Mouse (Mus musculus): ENCODE measurements at regions not wholly inside any gene's neighbourhood (a gene's known extent, or its start where the extent isn't known, plus 50 kb on each side); places are given as distances from the start of the nearest gene placed in this dataset.

DNA sequence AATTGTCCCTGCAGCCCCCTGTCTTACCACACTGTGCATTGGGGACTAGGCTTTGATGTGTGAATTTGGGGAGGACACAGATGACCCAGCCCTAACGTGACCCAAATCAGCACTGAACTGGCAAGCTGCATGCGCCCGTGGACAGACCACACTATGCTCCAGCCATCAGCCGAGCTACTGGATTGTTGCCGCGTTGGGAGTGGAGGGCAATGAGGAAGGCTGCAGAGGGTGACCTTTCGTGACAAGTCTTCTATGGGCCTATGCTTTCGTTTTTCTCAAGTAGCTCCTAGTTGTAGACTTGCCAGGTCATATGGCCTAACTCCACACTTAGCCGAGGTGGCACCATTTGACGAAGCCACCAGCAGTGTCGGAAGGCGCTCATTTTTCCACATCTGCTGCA, 60.6 kb upstream of the Errfi1 start:
- Histone ChIP-seq H3K4me1 (ENCODE audit: insufficient read depth) (peaks cover 4% of the 10 kb centered on the region; the same call in 1 of the 2 replicates), H3K9ac (no peak overlapping the region), H3K4me2 (no peak overlapping the region), H3K27ac (ENCODE audit: low read depth) (no peak overlapping the region), H3K4me3 (ENCODE audit: low read depth, low read length) (no peak overlapping the region), H3K36me3 (ENCODE audit: insufficient read depth) (no peaks in the 10 kb centered on the region), H3K9me3 (ENCODE audit: low read depth, low read length) (no peaks in the 10 kb centered on the region), H3K27me3 (ENCODE audit: insufficient read depth, low read length) (no peaks in the 10 kb centered on the region)
- no peak for TF ChIP-seq CTCF (IDR thresholded peaks at IDR 0.05; ENCODE audit: low read depth)
- no peak for ATAC-seq (ENCODE audit: insufficient read depth)
- 80% methylated on average over 12 of the region's 12 CpGs for WGBS
- DNase-seq: no peak

GRCm38 (mm10) chr4:150789166-150789565, 64.6 kb upstream of the Errfi1 start:
- no peak for TF ChIP-seq CTCF (IDR thresholded peaks at IDR 0.05; ENCODE audit: low read depth)
- Histone ChIP-seq H3K27ac (ENCODE audit: low read depth) (no peak overlapping the region), H3K9ac (no peak overlapping the region), H3K4me2 (no peak overlapping the region), H3K4me3 (ENCODE audit: low read depth, low read length) (no peak overlapping the region), H3K36me3 (ENCODE audit: insufficient read depth) (no peaks in the 10 kb centered on the region), H3K9me3 (ENCODE audit: low read depth, low read length) (no peaks in the 10 kb centered on the region), H3K4me1 (ENCODE audit: insufficient read depth) (peaks cover 11% of the 10 kb centered on the region), H3K27me3 (ENCODE audit: insufficient read depth, low read length) (no peaks in the 10 kb centered on the region)
- WGBS: 60% methylated on average over 7 of the region's 7 CpGs
- DNase-seq: no peak
- no peak for ATAC-seq (ENCODE audit: insufficient read depth)

DNA sequence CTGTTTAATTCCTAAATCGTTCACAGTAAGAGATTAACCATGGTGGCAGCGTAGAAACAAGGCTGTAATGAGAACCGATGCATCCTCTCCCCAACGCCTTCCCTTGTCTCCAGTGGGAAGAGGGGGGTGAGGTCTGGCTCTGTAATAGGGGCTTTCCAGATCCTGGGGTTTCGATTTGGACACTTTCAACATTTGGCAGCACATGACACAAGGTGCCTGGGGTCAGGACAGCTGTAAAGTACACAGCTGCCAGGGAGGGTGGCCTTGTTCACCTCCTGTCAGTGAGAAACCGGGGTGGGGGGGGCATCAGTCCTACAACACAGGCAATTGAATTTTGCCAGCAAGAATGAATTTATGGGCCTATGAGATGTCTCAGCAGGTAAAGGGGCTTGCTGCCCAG, 66.6 kb upstream of the Errfi1 start:
- WGBS: 41% methylated on average over 6 of the region's 6 CpGs
- Histone ChIP-seq H3K4me1 (ENCODE audit: insufficient read depth) (peaks cover 8% of the 10 kb centered on the region), H3K4me3 (ENCODE audit: low read depth, low read length) (no peak overlapping the region), H3K27ac (ENCODE audit: low read depth) (peak overlapping the region; percentile 50), H3K9ac (no peak overlapping the region), H3K27me3 (ENCODE audit: insufficient read depth, low read length) (no peaks in the 10 kb centered on the region), H3K4me2 (no peak overlapping the region), H3K9me3 (ENCODE audit: low read depth, low read length) (no peaks in the 10 kb centered on the region), H3K36me3 (ENCODE audit: insufficient read depth) (no peaks in the 10 kb centered on the region)
- ATAC-seq (ENCODE audit: insufficient read depth): no peak
- TF ChIP-seq CTCF (IDR thresholded peaks at IDR 0.05; ENCODE audit: low read depth): no peak
- peak; percentile 42 for DNase-seq

DNA sequence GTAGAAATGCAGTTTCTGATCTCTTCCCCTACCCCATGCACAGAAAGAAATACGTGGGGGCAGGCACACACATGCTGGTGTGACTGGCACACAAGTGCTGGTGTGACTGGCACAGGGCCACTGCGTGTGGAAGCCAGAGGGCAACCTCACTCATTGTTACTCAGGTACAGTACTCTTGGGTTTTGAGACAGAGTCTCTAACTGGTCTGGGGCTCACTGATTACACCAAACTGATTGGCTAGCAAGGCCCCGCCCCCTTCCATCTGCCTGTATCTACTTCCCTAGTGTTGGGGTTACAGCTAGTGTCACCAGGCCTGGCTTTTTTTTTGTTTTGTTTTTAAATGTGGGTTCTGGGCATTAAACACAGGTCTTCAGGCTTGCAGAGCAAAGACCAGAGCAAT, 67.1 kb upstream of the Errfi1 start:
- DNase-seq (no peak), ATAC-seq (ENCODE audit: insufficient read depth) (no peak)
- Histone ChIP-seq H3K27me3 (ENCODE audit: insufficient read depth, low read length) (no peaks in the 10 kb centered on the region), H3K4me3 (ENCODE audit: low read depth, low read length) (no peak overlapping the region), H3K4me2 (no peak overlapping the region), H3K36me3 (ENCODE audit: insufficient read depth) (no peaks in the 10 kb centered on the region), H3K27ac (ENCODE audit: low read depth) (peak overlapping the region; percentile 50), H3K9me3 (ENCODE audit: low read depth, low read length) (no peaks in the 10 kb centered on the region), H3K9ac (no peak overlapping the region), H3K4me1 (ENCODE audit: insufficient read depth) (peaks cover 8% of the 10 kb centered on the region)
- TF ChIP-seq CTCF (IDR thresholded peaks at IDR 0.05; ENCODE audit: low read depth): no peak
- WGBS: 66% methylated on average over 3 of the region's 3 CpGs

DNA sequence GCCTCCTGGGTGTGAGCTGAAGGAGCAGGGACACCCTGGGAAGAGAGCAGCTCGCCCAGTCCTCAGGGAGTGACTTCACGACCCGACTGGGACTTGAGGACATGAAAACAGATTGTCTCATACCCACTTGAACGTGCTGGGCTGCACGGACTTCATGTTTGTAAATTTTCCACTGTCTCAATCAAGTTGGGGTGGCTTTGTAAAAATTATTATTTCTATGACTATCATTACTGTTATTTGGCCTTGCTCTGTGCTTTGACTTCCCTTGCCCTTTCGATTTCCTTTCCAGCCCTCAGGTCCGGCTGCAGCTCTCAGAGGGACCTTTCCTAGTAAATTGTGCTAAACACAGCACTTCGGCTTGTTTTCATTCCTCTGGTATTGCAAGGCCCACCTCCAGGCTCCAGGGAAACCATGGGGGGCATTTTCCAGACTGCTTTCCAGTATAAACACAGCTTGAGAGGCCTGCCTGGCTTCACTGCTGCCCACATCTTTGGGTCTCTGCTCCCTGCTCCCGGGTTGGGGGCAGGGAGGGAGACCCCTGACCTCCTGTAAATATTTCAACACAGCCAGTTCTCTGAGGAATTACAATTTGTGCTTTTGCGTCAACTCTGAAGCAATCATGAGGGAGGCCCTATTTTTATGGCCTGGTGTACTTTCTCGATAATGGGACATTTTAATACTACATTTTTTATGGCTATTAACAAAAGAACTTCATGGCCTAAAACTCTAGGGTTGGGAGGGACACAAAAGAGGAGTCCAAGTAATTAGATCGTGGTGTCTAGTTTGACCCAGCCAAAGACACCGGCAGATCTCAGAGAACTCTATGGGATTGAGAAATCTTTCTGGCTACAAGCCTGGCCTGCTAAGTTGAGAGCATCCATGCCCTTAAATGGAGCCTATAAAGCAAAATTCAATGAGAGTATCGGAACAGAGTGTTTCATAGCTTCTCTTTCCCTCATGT, 68.9 kb upstream of the Errfi1 start:
- Histone ChIP-seq H3K4me3 (ENCODE audit: low read depth, low read length) (no peak overlapping the region), H3K36me3 (ENCODE audit: insufficient read depth) (no peaks in the 10 kb centered on the region), H3K9me3 (ENCODE audit: low read depth, low read length) (no peaks in the 10 kb centered on the region), H3K4me2 (no peak overlapping the region), H3K27me3 (ENCODE audit: insufficient read depth, low read length) (no peaks in the 10 kb centered on the region), H3K27ac (ENCODE audit: low read depth) (peak overlapping the region; percentile 84), H3K9ac (no peak overlapping the region), H3K4me1 (ENCODE audit: insufficient read depth) (peaks cover 13% of the 10 kb centered on the region)
- ATAC-seq (ENCODE audit: insufficient read depth): no peak
- no peak for TF ChIP-seq CTCF (IDR thresholded peaks at IDR 0.05; ENCODE audit: low read depth)
- DNase-seq: peak; percentile 75
- WGBS: 34% methylated on average over 14 of the region's 14 CpGs

GRCm38 (mm10) chr4:150781304-150781703, 72.4 kb upstream of the Errfi1 start:
- ATAC-seq (ENCODE audit: insufficient read depth): 0 out of 2 replicates have a peak, but pooled peaks have one; percentile 32
- peak; percentile 61 for DNase-seq

GRCm38 (mm10) chr4:150779340-150779739, 74.4 kb upstream of the Errfi1 start:
- Histone ChIP-seq H3K36me3 (ENCODE audit: insufficient read depth) (no peaks in the 10 kb centered on the region), H3K4me3 (ENCODE audit: low read depth, low read length) (no peak overlapping the region), H3K9ac (no peak overlapping the region), H3K4me1 (ENCODE audit: insufficient read depth) (peaks cover 21% of the 10 kb centered on the region), H3K9me3 (ENCODE audit: low read depth, low read length) (peaks cover 2% of the 10 kb centered on the region; the same call in 1 of the 2 replicates), H3K27me3 (ENCODE audit: insufficient read depth, low read length) (no peaks in the 10 kb centered on the region), H3K4me2 (no peak overlapping the region), H3K27ac (ENCODE audit: low read depth) (no peak overlapping the region)
- 48% methylated on average over 5 of the region's 5 CpGs for WGBS
- TF ChIP-seq CTCF (IDR thresholded peaks at IDR 0.05; ENCODE audit: low read depth): no peak
- ATAC-seq (ENCODE audit: insufficient read depth) (no peak), DNase-seq (no peak)

More at GRCm38 (mm10) chr4:150781304-150781703, 72.4 kb upstream of the Errfi1 start:
- no peak overlapping the region for H3K4me3 ChIP-seq (ENCODE audit: low read depth, low read length)
- H3K9ac ChIP-seq: no peak overlapping the region
- WGBS: 43% methylated on average over 3 of the region's 3 CpGs
- TF ChIP-seq CTCF (IDR thresholded peaks at IDR 0.05; ENCODE audit: low read depth): no peak
- peaks cover 23% of the 10 kb centered on the region for H3K4me1 ChIP-seq (ENCODE audit: insufficient read depth)
- H3K36me3 ChIP-seq (ENCODE audit: insufficient read depth): no peaks in the 10 kb centered on the region
- H3K4me2 ChIP-seq: no peak overlapping the region
- no peaks in the 10 kb centered on the region for H3K27me3 ChIP-seq (ENCODE audit: insufficient read depth, low read length)
- peak overlapping the region; percentile 74 for H3K27ac ChIP-seq (ENCODE audit: low read depth)
- H3K9me3 ChIP-seq (ENCODE audit: low read depth, low read length): no peaks in the 10 kb centered on the region

Data from lung, embryonic 14.5 days (tissue).